Mouse (Mus musculus): Measurements from ENCODE around the gene Plxna4. TPM values are rescaled to one million over a fixed set of nuclear protein-coding genes. Genes with fewer than 3 reads are reported as not detected.

The Plxna4 gene
- polyA plus RNA-seq, 1 experiment from 2014 or later = 6.1 TPM

- H3K9me3 ChIP-seq (ENCODE audit: control insufficient read depth, low read length) = no peaks in the 10 kb centered on the region
- H3K36me3 ChIP-seq (ENCODE audit: control insufficient read depth, insufficient read depth, low read length) = no peaks in the 10 kb centered on the region
- no peak overlapping the region for H3K4me3 ChIP-seq (ENCODE audit: low read depth, low read length)
- H3K9ac ChIP-seq (ENCODE audit: low read depth, low read length) = no peak overlapping the region
- no peaks in the 10 kb centered on the region for H3K27me3 ChIP-seq (replicated peaks; ENCODE audit: control insufficient read depth, insufficient read depth, low read length)
- DNase-seq (ENCODE audit: low spot score) (peak; percentile 13), ATAC-seq (ENCODE audit: low read depth) (no peak)
- no peaks in the 10 kb centered on the region for H3K4me1 ChIP-seq (ENCODE audit: control insufficient read depth, insufficient read depth, low read length)
- H3K4me2 ChIP-seq (ENCODE audit: low read depth, low read length) = no peak overlapping the region
- H3K27ac ChIP-seq (replicated peaks; ENCODE audit: low read depth, low read length) = no peak overlapping the region
- 76% methylated on average over 7 of the region's 7 CpGs for WGBS
These were observed 335.8 kb downstream of the Plxna4 start for GRCm38 (mm10) chr6:32252168-32252567.

- Histone ChIP-seq H3K4me3 (ENCODE audit: low read depth, low read length) (no peak overlapping the region), H3K9ac (ENCODE audit: low read depth, low read length) (no peak overlapping the region), H3K9me3 (ENCODE audit: control insufficient read depth, low read length) (no peaks in the 10 kb centered on the region), H3K36me3 (ENCODE audit: control insufficient read depth, insufficient read depth, low read length) (no peaks in the 10 kb centered on the region), H3K27me3 (replicated peaks; ENCODE audit: control insufficient read depth, insufficient read depth, low read length) (no peaks in the 10 kb centered on the region), H3K27ac (replicated peaks; ENCODE audit: low read depth, low read length) (no peak overlapping the region), H3K4me1 (ENCODE audit: control insufficient read depth, insufficient read depth, low read length) (no peaks in the 10 kb centered on the region), H3K4me2 (ENCODE audit: low read depth, low read length) (0 out of 2 replicates have a peak overlapping the region, but pooled peaks have one; percentile 27)
- WGBS = 49% methylated on average over 10 of the region's 10 CpGs
- ATAC-seq (ENCODE audit: low read depth) (no peak), DNase-seq (ENCODE audit: low spot score) (peak; percentile 26)
These were observed 336.3 kb downstream of the Plxna4 start for GRCm38 (mm10) chr6:32251674-32252073.

GRCm38 (mm10) chr6:32246036-32246435 lies 342.0 kb downstream of the Plxna4 start:
- WGBS = 57% methylated on average over 6 of the region's 6 CpGs
- no peaks in the 10 kb centered on the region for H3K27me3 ChIP-seq (replicated peaks; ENCODE audit: control insufficient read depth, insufficient read depth, low read length)
- H3K9me3 ChIP-seq (ENCODE audit: control insufficient read depth, low read length) = no peaks in the 10 kb centered on the region
- no peak overlapping the region for H3K4me3 ChIP-seq (ENCODE audit: low read depth, low read length)
- H3K9ac ChIP-seq (ENCODE audit: low read depth, low read length) = no peak overlapping the region
- no peak overlapping the region for H3K27ac ChIP-seq (replicated peaks; ENCODE audit: low read depth, low read length)
- H3K4me1 ChIP-seq (ENCODE audit: control insufficient read depth, insufficient read depth, low read length) = no peaks in the 10 kb centered on the region
- no peak overlapping the region for H3K4me2 ChIP-seq (ENCODE audit: low read depth, low read length)
- peak; percentile 80 for ATAC-seq (ENCODE audit: low read depth)
- peak; percentile 51 for DNase-seq (ENCODE audit: low spot score)
- H3K36me3 ChIP-seq (ENCODE audit: control insufficient read depth, insufficient read depth, low read length) = no peaks in the 10 kb centered on the region

- Histone ChIP-seq H3K4me2 (ENCODE audit: low read depth, low read length) (no peak overlapping the region), H3K4me3 (ENCODE audit: low read depth, low read length) (no peak overlapping the region), H3K27me3 (replicated peaks; ENCODE audit: control insufficient read depth, insufficient read depth, low read length) (no peaks in the 10 kb centered on the region), H3K27ac (replicated peaks; ENCODE audit: low read depth, low read length) (no peak overlapping the region), H3K9ac (ENCODE audit: low read depth, low read length) (no peak overlapping the region), H3K9me3 (ENCODE audit: control insufficient read depth, low read length) (no peaks in the 10 kb centered on the region), H3K36me3 (ENCODE audit: control insufficient read depth, insufficient read depth, low read length) (no peaks in the 10 kb centered on the region), H3K4me1 (ENCODE audit: control insufficient read depth, insufficient read depth, low read length) (no peaks in the 10 kb centered on the region)
- 46% methylated on average over 2 of the region's 2 CpGs for WGBS
- DNase-seq (ENCODE audit: low spot score) = peak; percentile 30
- no peak for ATAC-seq (ENCODE audit: low read depth)
These were observed 345.0 kb downstream of the Plxna4 start for GRCm38 (mm10) chr6:32243040-32243439.

GRCm38 (mm10) chr6:32231383-32231782 lies 356.6 kb downstream of the Plxna4 start:
- no peak for DNase-seq (ENCODE audit: low spot score)

GRCm38 (mm10) chr6:32226636-32227035 lies 361.4 kb downstream of the Plxna4 start:
- Histone ChIP-seq H3K4me1 (ENCODE audit: control insufficient read depth, insufficient read depth, low read length) (no peaks in the 10 kb centered on the region), H3K4me3 (ENCODE audit: low read depth, low read length) (no peak overlapping the region), H3K27me3 (replicated peaks; ENCODE audit: control insufficient read depth, insufficient read depth, low read length) (no peaks in the 10 kb centered on the region), H3K27ac (replicated peaks; ENCODE audit: low read depth, low read length) (no peak overlapping the region), H3K9ac (ENCODE audit: low read depth, low read length) (no peak overlapping the region), H3K4me2 (ENCODE audit: low read depth, low read length) (no peak overlapping the region), H3K9me3 (ENCODE audit: control insufficient read depth, low read length) (no peaks in the 10 kb centered on the region), H3K36me3 (ENCODE audit: control insufficient read depth, insufficient read depth, low read length) (no peaks in the 10 kb centered on the region)
- WGBS = 23% methylated on average over 1 of the region's 1 CpGs
- DNase-seq (ENCODE audit: low spot score) (no peak), ATAC-seq (ENCODE audit: low read depth) (no peak)

More at GRCm38 (mm10) chr6:32231383-32231782, 356.6 kb downstream of the Plxna4 start:
- Histone ChIP-seq H3K4me1 (ENCODE audit: control insufficient read depth, insufficient read depth, low read length) (no peaks in the 10 kb centered on the region), H3K9me3 (ENCODE audit: control insufficient read depth, low read length) (no peaks in the 10 kb centered on the region), H3K9ac (ENCODE audit: low read depth, low read length) (no peak overlapping the region), H3K36me3 (ENCODE audit: control insufficient read depth, insufficient read depth, low read length) (no peaks in the 10 kb centered on the region), H3K4me2 (ENCODE audit: low read depth, low read length) (no peak overlapping the region), H3K27me3 (replicated peaks; ENCODE audit: control insufficient read depth, insufficient read depth, low read length) (no peaks in the 10 kb centered on the region), H3K4me3 (ENCODE audit: low read depth, low read length) (no peak overlapping the region), H3K27ac (replicated peaks; ENCODE audit: low read depth, low read length) (no peak overlapping the region)
- 67% methylated on average over 2 of the region's 2 CpGs for whole genome bisulfite sequencing
- no peak for ATAC-seq (ENCODE audit: low read depth)

GRCm38 (mm10) chr6:32224007-32224703 lies 363.8 kb downstream of the Plxna4 start:
- ATAC-seq (ENCODE audit: low read depth) (no peak), DNase-seq (ENCODE audit: low spot score) (no peak)
- Histone ChIP-seq H3K27ac (replicated peaks; ENCODE audit: low read depth, low read length) (no peak overlapping the region), H3K4me3 (ENCODE audit: low read depth, low read length) (no peak overlapping the region), H3K36me3 (ENCODE audit: control insufficient read depth, insufficient read depth, low read length) (no peaks in the 10 kb centered on the region), H3K4me2 (ENCODE audit: low read depth, low read length) (no peak overlapping the region), H3K27me3 (replicated peaks; ENCODE audit: control insufficient read depth, insufficient read depth, low read length) (no peaks in the 10 kb centered on the region), H3K9ac (ENCODE audit: low read depth, low read length) (no peak overlapping the region), H3K4me1 (ENCODE audit: control insufficient read depth, insufficient read depth, low read length) (no peaks in the 10 kb centered on the region), H3K9me3 (ENCODE audit: control insufficient read depth, low read length) (no peaks in the 10 kb centered on the region)
- 69% methylated on average over 7 of the region's 7 CpGs for WGBS

- Histone ChIP-seq H3K9me3 (ENCODE audit: control insufficient read depth, low read length) (no peaks in the 10 kb centered on the region), H3K36me3 (ENCODE audit: control insufficient read depth, insufficient read depth, low read length) (no peaks in the 10 kb centered on the region), H3K27me3 (replicated peaks; ENCODE audit: control insufficient read depth, insufficient read depth, low read length) (no peaks in the 10 kb centered on the region), H3K4me1 (ENCODE audit: control insufficient read depth, insufficient read depth, low read length) (no peaks in the 10 kb centered on the region), H3K4me3 (ENCODE audit: low read depth, low read length) (no peak overlapping the region), H3K27ac (replicated peaks; ENCODE audit: low read depth, low read length) (no peak overlapping the region), H3K9ac (ENCODE audit: low read depth, low read length) (no peak overlapping the region), H3K4me2 (ENCODE audit: low read depth, low read length) (no peak overlapping the region)
- WGBS = 87% methylated on average over 8 of the region's 8 CpGs
- ATAC-seq (ENCODE audit: low read depth) (no peak), DNase-seq (ENCODE audit: low spot score) (no peak)
These were observed 367.2 kb downstream of the Plxna4 start for GRCm38 (mm10) chr6:32220765-32221164.

- H3K9me3 ChIP-seq (ENCODE audit: control insufficient read depth, low read length) = no peaks in the 10 kb centered on the region
- H3K36me3 ChIP-seq (ENCODE audit: control insufficient read depth, insufficient read depth, low read length) = no peaks in the 10 kb centered on the region
- no peaks in the 10 kb centered on the region for H3K27me3 ChIP-seq (replicated peaks; ENCODE audit: control insufficient read depth, insufficient read depth, low read length)
- H3K4me1 ChIP-seq (ENCODE audit: control insufficient read depth, insufficient read depth, low read length) = no peaks in the 10 kb centered on the region
- DNase-seq (ENCODE audit: low spot score) (no peak), ATAC-seq (ENCODE audit: low read depth) (no peak)
- whole genome bisulfite sequencing = 84% methylated on average over 3 of the region's 3 CpGs
- H3K27ac ChIP-seq (replicated peaks; ENCODE audit: low read depth, low read length) = no peak overlapping the region
- no peak overlapping the region for H3K4me3 ChIP-seq (ENCODE audit: low read depth, low read length)
- no peak overlapping the region for H3K4me2 ChIP-seq (ENCODE audit: low read depth, low read length)
- H3K9ac ChIP-seq (ENCODE audit: low read depth, low read length) = no peak overlapping the region
These were observed 369.4 kb downstream of the Plxna4 start for GRCm38 (mm10) chr6:32218544-32218943.
